Mouse (Mus musculus): ENCODE measurements around the gene Itgax. TPM values are rescaled to one million over a fixed set of nuclear protein-coding genes. Genes with fewer than 3 reads are reported as not detected.
"Not testable (repeated sequence)": the region's sequence is repeated elsewhere in the genome, so short reads cannot be mapped to it uniquely, and the experiment has no call there.

Gene Itgax
- total RNA-seq, 2 experiments from 2014 or later = 0.09 to 0.20 TPM

- not testable (repeated sequence) for DNase-seq (ENCODE audit: extremely low spot score in 1 of 2, low spot score in 1 of 2)
These were observed 29.5 kb downstream of the Itgax start for GRCm38 (mm10) chr7:128158688-128159354.

DNA sequence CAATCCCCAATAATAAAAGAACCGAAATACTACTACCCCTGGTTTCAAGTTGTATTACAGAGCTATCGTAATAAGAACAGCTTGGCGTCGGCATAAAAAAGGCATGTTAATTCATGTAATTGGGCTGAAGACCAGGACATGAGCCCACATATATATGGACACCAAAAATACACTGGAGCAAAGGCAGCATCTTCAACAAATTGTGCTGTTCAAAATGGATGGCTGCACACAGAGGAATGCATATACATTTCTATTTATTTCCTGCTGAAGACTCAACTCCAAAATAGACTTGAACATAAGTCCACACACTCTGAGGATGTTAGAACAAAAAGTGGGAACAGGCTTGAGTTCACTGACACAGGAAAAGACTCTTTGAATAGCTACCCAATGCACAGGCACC lies 34.7 kb downstream of the Itgax start:
- DNase-seq (ENCODE audit: extremely low spot score in 1 of 2, low spot score in 1 of 2) = no peak

GRCm38 (mm10) chr7:128166391-128166790 lies 37.0 kb downstream of the Itgax start:
- no peak for DNase-seq (ENCODE audit: extremely low spot score in 1 of 2, low spot score in 1 of 2)

DNA sequence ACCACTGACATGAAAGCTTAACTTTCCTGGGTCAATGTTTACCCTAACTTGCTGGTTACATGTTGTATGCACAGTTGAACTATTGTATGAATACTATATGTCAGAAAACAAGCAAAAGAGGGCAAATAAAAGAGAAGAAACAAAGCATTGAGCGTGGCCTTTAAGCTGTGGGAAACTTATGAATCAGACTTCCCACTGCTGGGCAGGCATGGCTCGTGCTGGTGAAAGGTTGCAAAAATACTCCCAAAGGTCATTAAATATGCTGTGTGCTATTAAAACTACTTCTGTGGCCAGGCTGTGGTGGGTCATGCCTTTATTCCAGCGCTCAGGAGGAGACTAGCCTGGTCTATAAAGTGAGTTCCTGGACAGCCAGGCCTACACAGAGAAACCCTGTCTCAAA lies 40.6 kb downstream of the Itgax start:
- no peak for DNase-seq (ENCODE audit: extremely low spot score in 1 of 2, low spot score in 1 of 2)

DNA sequence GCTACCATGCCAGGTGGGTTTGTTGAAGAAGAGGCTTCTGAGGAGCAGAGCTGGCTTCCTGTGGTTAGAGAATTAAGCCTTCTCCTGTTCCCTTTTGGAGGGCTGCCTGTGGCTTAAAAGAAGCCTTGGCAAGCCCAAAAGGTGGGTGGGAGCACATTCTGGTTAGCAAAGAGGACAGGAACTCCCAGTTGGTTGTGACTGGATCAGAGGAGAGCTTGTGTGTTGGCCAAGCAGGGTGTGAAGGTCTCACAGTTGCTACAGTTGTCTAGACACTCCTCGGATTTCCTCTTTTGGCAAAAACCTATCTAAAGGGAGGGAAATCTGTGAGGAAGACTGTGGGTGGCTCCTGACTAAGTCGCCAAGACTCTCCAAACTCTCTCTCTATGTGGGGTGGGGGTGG lies 49.0 kb downstream of the Itgax start:
- no peak for DNase-seq (ENCODE audit: extremely low spot score in 1 of 2, low spot score in 1 of 2)

DNA sequence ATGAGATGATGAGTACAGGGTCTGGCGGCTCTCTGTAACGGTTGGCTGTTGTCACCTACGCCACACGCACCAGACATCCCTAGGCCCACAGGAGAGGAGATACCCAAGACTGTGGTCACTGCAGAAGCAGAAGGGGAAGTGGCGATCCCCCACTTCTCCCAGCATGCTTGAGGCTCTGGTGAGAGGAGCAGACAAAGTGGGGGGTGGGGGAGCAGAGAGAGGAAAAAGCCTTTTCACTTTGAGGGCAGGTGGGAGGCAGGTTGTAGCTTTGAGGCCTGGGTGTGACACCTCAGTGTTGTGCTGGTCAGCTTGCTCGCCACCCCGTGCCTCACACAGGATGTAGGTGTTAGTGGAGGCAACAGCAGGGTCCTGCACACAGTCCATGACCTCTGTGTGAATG lies 50.8 kb downstream of the Itgax start:
- no peak for DNase-seq (ENCODE audit: extremely low spot score in 1 of 2, low spot score in 1 of 2)

DNA sequence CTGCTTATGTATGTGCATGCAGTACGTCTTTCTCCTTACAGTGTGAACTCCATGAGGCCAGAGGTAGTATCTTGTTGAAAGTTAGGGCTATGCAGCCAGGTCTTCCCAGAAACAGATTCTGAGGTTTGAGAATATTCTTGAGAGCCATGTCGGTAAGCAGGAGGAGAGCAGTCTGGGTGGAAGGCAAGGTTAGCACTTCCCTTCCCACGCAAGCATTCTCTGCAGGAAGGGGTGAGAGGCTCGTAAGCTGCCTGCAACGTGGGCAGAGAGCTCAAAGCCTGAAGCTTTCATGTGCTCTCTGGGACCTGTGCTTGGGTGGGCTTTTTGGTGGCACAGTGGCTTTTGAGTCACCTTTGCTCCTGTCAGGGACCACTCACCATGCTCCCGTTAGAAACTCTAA lies 51.2 kb downstream of the Itgax start:
- DNase-seq (ENCODE audit: extremely low spot score in 1 of 2, low spot score in 1 of 2) = no peak

DNA sequence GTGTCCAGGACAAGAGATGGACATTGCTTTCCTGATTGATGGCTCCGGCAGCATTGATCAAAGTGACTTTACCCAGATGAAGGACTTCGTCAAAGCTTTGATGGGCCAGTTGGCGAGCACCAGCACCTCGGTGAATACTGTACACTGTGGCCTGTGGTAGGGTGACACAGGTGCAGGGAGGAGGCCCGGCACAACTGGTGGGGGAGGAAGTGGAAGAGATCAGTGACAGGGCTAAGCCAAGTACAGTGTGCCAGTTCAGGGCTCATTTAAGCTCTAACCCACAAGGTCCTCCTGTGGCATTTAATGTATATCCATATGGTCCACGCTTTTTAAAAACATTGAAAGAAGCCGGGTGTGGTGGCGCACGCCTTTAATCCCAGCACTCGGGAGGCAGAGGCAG lies 52.3 kb downstream of the Itgax start:
- no peak for DNase-seq (ENCODE audit: extremely low spot score in 1 of 2, low spot score in 1 of 2)

Other genes with a start within 250 kb of the Itgax start
- gene Prss53, start 238.6 kb upstream of the Itgax start, total RNA-seq (2021) = 1 to 10 TPM; 1.9 to 2.6 TPM
- gene Gm21974, start 234.1 kb upstream of the Itgax start, total RNA-seq (2021) = not detected
- gene Vkorc1, start 233.9 kb upstream of the Itgax start, total RNA-seq (2021) = 10 to 100 TPM; 21.6 to 30.4 TPM
- 10 to 100 TPM; 41.4 to 51.6 TPM for gene Bckdk, start 225.5 kb upstream of the Itgax start, total RNA-seq (2021)
- 10 to 100 TPM; 27.8 to 33.9 TPM for gene Kat8, start 217.0 kb upstream of the Itgax start, total RNA-seq (2021)
- under 1 TPM; 0.35 to 0.52 TPM for gene Prss8, start 199.4 kb upstream of the Itgax start, total RNA-seq (2021)
- gene Prss36, start 182.8 kb upstream of the Itgax start, total RNA-seq (2021) = 10 to 100 TPM; 10.6 to 13.5 TPM
- gene Fus, start 162.1 kb upstream of the Itgax start, total RNA-seq (2021) = 100 to 1,000 TPM; 270 to 376 TPM
- 1 to 10 TPM; 1.4 to 3.4 TPM for gene Pycard, start 135.7 kb upstream of the Itgax start, total RNA-seq (2021)
- gene Trim72, start 125.6 kb upstream of the Itgax start, total RNA-seq (2021) = under 1 TPM; 0.21 to 0.25 TPM
- 10 to 100 TPM; 13.1 to 13.9 TPM for gene Itgam, start 66.9 kb upstream of the Itgax start, total RNA-seq (2021)
- not detected for gene Gm49368, start 66.9 kb upstream of the Itgax start, total RNA-seq (2021)
- 1 to 10 TPM in 1 of 2 experiments, under 1 TPM in 1; 0.79 to 1.5 TPM for gene Itgad, start 24.8 kb downstream of the Itgax start, total RNA-seq (2021)
- 1 to 10 TPM; 2.7 to 4.4 TPM for gene Cox6a2, start 76.8 kb downstream of the Itgax start, total RNA-seq (2021)
- gene Armc5, start 107.8 kb downstream of the Itgax start, total RNA-seq (2021) = 10 to 100 TPM; 12.4 to 13.2 TPM
- gene 9130023H24Rik, start 108.5 kb downstream of the Itgax start, total RNA-seq (2021) = 1 to 10 TPM; 3.6 to 3.9 TPM
- gene Tgfb1i1, start 117.3 kb downstream of the Itgax start, total RNA-seq (2021) = 10 to 100 TPM; 16.3 to 20.4 TPM
- not detected for gene Slc5a2, start 136.1 kb downstream of the Itgax start, total RNA-seq (2021)
- 10 to 100 TPM; 24.1 to 24.6 TPM for gene BC017158, start 168.6 kb downstream of the Itgax start, total RNA-seq (2021)